Mouse (Mus musculus): ENCODE measurements around the gene Ercc1. TPM values are rescaled to one million over a fixed set of nuclear protein-coding genes. Genes with fewer than 3 reads are reported as not detected.

Gene Ercc1
- polyA plus RNA-seq, 1 experiment from 2014 or later: 96.1 TPM

GRCm38 (mm10) chr7:19400946-19401345, 56.4 kb downstream of the Ercc1 start:
- Histone ChIP-seq H3K4me1 (peaks cover 28% of the 10 kb centered on the region), H3K27ac (no peak overlapping the region), H3K36me3 (replicated peaks) (peaks cover 2% of the 10 kb centered on the region), H3K9me3 (peaks cover 9% of the 10 kb centered on the region), H3K27me3 (ENCODE audit: poor library complexity, severe bottlenecking) (peaks cover 81% of the 10 kb centered on the region), H3K4me3 (no peak overlapping the region)
- WGBS: 84% methylated on average over 4 of the region's 4 CpGs
- no peak for DNase-seq (ENCODE audit: extremely low spot score, low spot score)

GRCm38 (mm10) chr7:19402535-19403112, 58.0 kb downstream of the Ercc1 start:
- H3K27ac ChIP-seq: no peak overlapping the region
- 91% methylated on average over 9 of the region's 9 CpGs for WGBS
- no peak for DNase-seq (ENCODE audit: extremely low spot score, low spot score)
- no peak overlapping the region for H3K4me3 ChIP-seq
- peaks cover 28% of the 10 kb centered on the region for H3K4me1 ChIP-seq
- peaks cover 9% of the 10 kb centered on the region for H3K9me3 ChIP-seq
- peaks cover 93% of the 10 kb centered on the region for H3K27me3 ChIP-seq (ENCODE audit: poor library complexity, severe bottlenecking)
- H3K36me3 ChIP-seq (replicated peaks): no peaks in the 10 kb centered on the region

DNA sequence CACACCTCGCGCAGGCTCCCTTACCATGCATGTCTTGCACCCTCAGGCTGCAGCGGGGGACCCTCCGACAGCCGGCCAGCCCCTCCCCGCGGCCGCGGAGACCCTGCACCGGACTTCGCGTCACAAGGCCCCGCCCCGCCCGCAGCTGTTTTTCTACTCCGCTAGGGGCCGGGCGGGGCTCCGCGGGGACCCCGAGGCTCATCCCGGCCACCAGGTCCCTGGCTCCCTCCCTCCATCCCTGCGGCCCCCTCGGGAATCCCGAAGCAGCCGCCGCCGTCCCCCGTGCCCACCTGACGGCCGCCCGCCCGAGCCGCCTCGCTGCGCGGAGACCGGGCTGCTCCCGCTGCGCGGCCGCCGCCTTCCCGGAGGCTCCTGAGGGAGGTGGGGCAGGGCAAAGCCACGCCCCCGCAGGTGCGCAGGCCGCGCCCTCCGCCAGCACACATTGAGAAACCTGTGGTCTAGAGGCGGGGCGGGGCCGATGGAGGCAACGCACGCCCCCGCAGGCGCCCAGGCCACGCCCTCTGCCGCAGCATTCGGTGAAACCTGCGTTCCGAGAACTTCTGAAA, 59.2 kb downstream of the Ercc1 start, which contains the start of gene Klc3:
Gene Klc3, minus strand, starts transcription at position 374 of the 566 bp plus-strand sequence.
- Histone ChIP-seq H3K9me3 (peaks cover 9% of the 10 kb centered on the region), H3K27ac (peak within 1 kb of the TSS; percentile 62), H3K4me3 (peak within 1 kb of the TSS; percentile 75), H3K4me1 (peaks cover 28% of the 10 kb centered on the region), H3K36me3 (replicated peaks) (no peaks in the 10 kb centered on the region), H3K27me3 (ENCODE audit: poor library complexity, severe bottlenecking) (peaks cover 83% of the 10 kb centered on the region)
- under 1% methylated on average over 62 of the region's 62 CpGs for WGBS
- DNase-seq (ENCODE audit: extremely low spot score, low spot score): peak; percentile 41

DNA sequence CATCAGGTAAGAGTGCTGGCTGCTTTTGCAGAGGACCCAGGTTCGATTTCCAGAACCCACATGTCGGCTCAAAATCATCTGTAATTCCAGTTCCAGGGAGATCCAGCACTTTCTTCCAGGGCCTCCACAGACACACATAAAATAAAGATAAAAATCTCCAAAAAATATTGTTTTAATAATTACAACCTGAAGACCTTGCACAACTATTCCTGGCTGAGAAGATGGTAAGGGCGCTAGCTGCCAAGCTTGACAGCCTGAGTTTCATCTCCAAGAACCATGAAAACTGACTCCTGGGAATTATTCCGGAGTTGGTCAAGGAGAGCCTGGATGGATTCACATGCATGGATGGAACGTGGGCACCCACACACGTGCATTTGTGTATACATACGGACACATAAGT, 59.9 kb downstream of the Ercc1 start, which contains the start of gene Ckm:
Gene Ckm, plus strand, starts transcription at position 301 of the 400 bp plus-strand sequence.
- 51% methylated on average over 7 of the region's 7 CpGs for WGBS
- H3K27me3 ChIP-seq (ENCODE audit: poor library complexity, severe bottlenecking): peaks cover 76% of the 10 kb centered on the region
- peak within 1 kb of the TSS; percentile 62 for H3K27ac ChIP-seq

GRCm38 (mm10) chr7:19405417-19405816, 60.8 kb downstream of the Ercc1 start:
- H3K27me3 ChIP-seq (ENCODE audit: poor library complexity, severe bottlenecking): peaks cover 67% of the 10 kb centered on the region
- no peak overlapping the region for H3K27ac ChIP-seq
- WGBS: 2% methylated on average over 19 of the region's 19 CpGs
- no peaks in the 10 kb centered on the region for H3K36me3 ChIP-seq (replicated peaks)
- peak; percentile 84 for DNase-seq (ENCODE audit: extremely low spot score, low spot score)
- H3K9me3 ChIP-seq: peaks cover 9% of the 10 kb centered on the region
- H3K4me1 ChIP-seq: peaks cover 15% of the 10 kb centered on the region
- H3K4me3 ChIP-seq: peak overlapping the region; percentile 31; the same call in 1 of the 2 replicates

More for the DNA sequence above, 59.9 kb downstream of the Ercc1 start, which contains the start of gene Ckm:
- DNase-seq (ENCODE audit: extremely low spot score, low spot score): no peak
- H3K9me3 ChIP-seq: peaks cover 9% of the 10 kb centered on the region
- H3K4me1 ChIP-seq: peaks cover 22% of the 10 kb centered on the region
- H3K36me3 ChIP-seq (replicated peaks): no peaks in the 10 kb centered on the region
- peak within 1 kb of the TSS; percentile 75 for H3K4me3 ChIP-seq

MicroRNA genes within 50 kb of the gene (microRNA counts, 519-probe panel; counts per million panel counts)
- microRNA mmu-miR-343: 341 counts per million, percentile 65 among the panel's probes with 10 or more counts

Small RNAs within 50 kb of the gene (microRNA-seq; reads per million reads assigned to microRNA genes)
- gene Mir343: not detected

Other genes starting within 250 kb of the Ercc1 start
- gene Gm4969, start 226.4 kb upstream of the Ercc1 start, polyA plus RNA-seq (2016; fragmentation: Nextera tagmentation; extraction: Ambion mirVana): 0.81 and 1.1 TPM in 2 replicates
- gene Fbxo46, start 224.9 kb upstream of the Ercc1 start, polyA plus RNA-seq (2016; fragmentation: Nextera tagmentation; extraction: Ambion mirVana): 17.8 and 18.4 TPM in 2 replicates
- 14.7 and 16.0 TPM in 2 replicates for gene Qpctl, start 195.5 kb upstream of the Ercc1 start, polyA plus RNA-seq (2016; fragmentation: Nextera tagmentation; extraction: Ambion mirVana)
- 183 and 193 TPM in 2 replicates for gene Snrpd2, start 195.1 kb upstream of the Ercc1 start, polyA plus RNA-seq (2016; fragmentation: Nextera tagmentation; extraction: Ambion mirVana)
- 0.22 and 0.25 TPM in 2 replicates for gene Gipr, start 178.7 kb upstream of the Ercc1 start, polyA plus RNA-seq (2016; fragmentation: Nextera tagmentation; extraction: Ambion mirVana)
- 5.3 and 6.4 TPM in 2 replicates for gene Eml2, start 168.4 kb upstream of the Ercc1 start, polyA plus RNA-seq (2016; fragmentation: Nextera tagmentation; extraction: Ambion mirVana)
- 1.6 and 2.0 TPM in 2 replicates for gene Gpr4, start 132.2 kb upstream of the Ercc1 start, polyA plus RNA-seq (2016; fragmentation: Nextera tagmentation; extraction: Ambion mirVana)
- 50.7 and 51.4 TPM in 2 replicates for gene Opa3, start 116.4 kb upstream of the Ercc1 start, polyA plus RNA-seq (2016; fragmentation: Nextera tagmentation; extraction: Ambion mirVana)
- gene Vasp, start 73.0 kb upstream of the Ercc1 start, polyA plus RNA-seq (2016; fragmentation: Nextera tagmentation; extraction: Ambion mirVana): 47.4 and 56.9 TPM in 2 replicates
- 0.41 and 0.51 TPM in 2 replicates for gene Ppm1n, start 64.7 kb upstream of the Ercc1 start, polyA plus RNA-seq (2016; fragmentation: Nextera tagmentation; extraction: Ambion mirVana)
- 32.1 and 33.1 TPM in 2 replicates for gene Rtn2, start 62.2 kb upstream of the Ercc1 start, polyA plus RNA-seq (2016; fragmentation: Nextera tagmentation; extraction: Ambion mirVana)
- 0.10 TPM in 1 of 2 replicates, not detected in the other for gene Fosb, start 34.7 kb upstream of the Ercc1 start, polyA plus RNA-seq (2016; fragmentation: Nextera tagmentation; extraction: Ambion mirVana)
- 30.9 and 32.2 TPM in 2 replicates for gene Cd3eap, start 14.7 kb downstream of the Ercc1 start, polyA plus RNA-seq (2016; fragmentation: Nextera tagmentation; extraction: Ambion mirVana)
- 5.4 and 6.3 TPM in 2 replicates for gene Ppp1r13l, start 15.0 kb downstream of the Ercc1 start, polyA plus RNA-seq (2016; fragmentation: Nextera tagmentation; extraction: Ambion mirVana)
- gene Ercc2, start 37.2 kb downstream of the Ercc1 start, polyA plus RNA-seq (2016; fragmentation: Nextera tagmentation; extraction: Ambion mirVana): 26.9 and 28.7 TPM in 2 replicates
- 3.6 and 4.8 TPM in 2 replicates for gene Klc3, start 59.3 kb downstream of the Ercc1 start, polyA plus RNA-seq (2016; fragmentation: Nextera tagmentation; extraction: Ambion mirVana)
- gene Ckm, start 60.0 kb downstream of the Ercc1 start, polyA plus RNA-seq (2016; fragmentation: Nextera tagmentation; extraction: Ambion mirVana): not detected in 2 replicates
- gene Mark4, start 114.0 kb downstream of the Ercc1 start, polyA plus RNA-seq (2016; fragmentation: Nextera tagmentation; extraction: Ambion mirVana): 5.7 and 6.5 TPM in 2 replicates
- 0.82 and 0.99 TPM in 2 replicates for gene Exoc3l2, start 118.6 kb downstream of the Ercc1 start, polyA plus RNA-seq (2016; fragmentation: Nextera tagmentation; extraction: Ambion mirVana)
- 2.1 and 2.3 TPM in 2 replicates for gene Bloc1s3, start 163.6 kb downstream of the Ercc1 start, polyA plus RNA-seq (2016; fragmentation: Nextera tagmentation; extraction: Ambion mirVana)
- gene Trappc6a, start 163.6 kb downstream of the Ercc1 start, polyA plus RNA-seq (2016; fragmentation: Nextera tagmentation; extraction: Ambion mirVana): 53.8 and 60.9 TPM in 2 replicates
- 0.06 and 0.12 TPM in 2 replicates for gene Nkpd1, start 173.1 kb downstream of the Ercc1 start, polyA plus RNA-seq (2016; fragmentation: Nextera tagmentation; extraction: Ambion mirVana)
- gene Ppp1r37, start 218.3 kb downstream of the Ercc1 start, polyA plus RNA-seq (2016; fragmentation: Nextera tagmentation; extraction: Ambion mirVana): 20.2 and 22.2 TPM in 2 replicates
- 0.30 and 0.47 TPM in 2 replicates for gene Zfp296, start 232.5 kb downstream of the Ercc1 start, polyA plus RNA-seq (2016; fragmentation: Nextera tagmentation; extraction: Ambion mirVana)
- gene Gemin7, start 232.8 kb downstream of the Ercc1 start, polyA plus RNA-seq (2016; fragmentation: Nextera tagmentation; extraction: Ambion mirVana): 180 and 186 TPM in 2 replicates

All from forebrain, embryonic 10.5 days (tissue).